Mouse (Mus musculus) lung, postnatal 0 days (tissue): ENCODE data around the gene Fbxl19.

ENCODE experiments used
- CTCF ChIP-seq: IDR thresholded peaks from 2 replicates; pipeline ENCODE4 v1.5.1; 2016; ENCODE audit warnings: antibody characterized with exemption, mild to moderate bottlenecking
- EP300 ChIP-seq: IDR thresholded peaks from 2 replicates; pipeline ENCODE4 v1.6.1; 2016; ENCODE audit warnings: antibody characterized with exemption, mild to moderate bottlenecking, control low read depth

DNA sequence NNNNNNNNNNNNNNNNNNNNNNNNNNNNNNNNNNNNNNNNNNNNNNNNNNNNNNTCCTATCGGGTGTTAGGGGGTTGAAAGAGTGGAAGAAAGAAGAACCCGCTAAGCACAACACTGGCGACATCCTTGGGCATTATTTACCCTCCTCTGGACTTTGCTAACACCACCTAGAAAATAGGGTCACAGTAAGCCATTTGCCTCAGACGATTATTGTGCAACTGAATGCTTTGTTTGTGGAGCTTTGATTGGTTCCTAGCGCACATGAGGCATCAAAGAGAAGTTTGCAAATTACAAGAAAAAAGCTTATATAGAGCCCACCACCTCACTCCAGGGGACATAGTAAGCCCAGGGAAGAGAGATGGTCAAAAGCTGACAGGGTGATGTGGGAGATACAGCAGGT lies 64.5 kb downstream of the Fbxl19 start:
- TF ChIP-seq CTCF (no peak), EP300 (no peak)
